Mouse (Mus musculus): ENCODE data around the gene Ylpm1. TPM values are rescaled to one million over a fixed set of nuclear protein-coding genes. Genes with fewer than 3 reads are reported as not detected.
A peak's percentile ranks its signal among the peaks of the same experiment; 100 is the strongest.

Ylpm1 gene
- polyA plus RNA-seq, 1 experiment, result 12.4 TPM

- Histone ChIP-seq H3K4me3 (ENCODE audit: insufficient read depth, low read depth, low read length) (no peak overlapping the region), H3K27me3 (replicated peaks; ENCODE audit: control insufficient read depth, insufficient read depth, low read length) (no peaks in the 10 kb centered on the region), H3K36me3 (ENCODE audit: control insufficient read depth, insufficient read depth, low read length) (no peaks in the 10 kb centered on the region; the same call in 1 of the 2 replicates), H3K27ac (ENCODE audit: insufficient read depth, low read depth, low read length) (no peak overlapping the region), H3K4me1 (ENCODE audit: control insufficient read depth, insufficient read depth, low read length) (no peaks in the 10 kb centered on the region)
- no peak for DNase-seq
- TF ChIP-seq POLR2A (IDR thresholded peaks at IDR 0.05; ENCODE audit: low read depth, low read length) (no peak), CTCF (conservative IDR thresholded peaks at IDR 0.05; ENCODE audit: insufficient read depth, insufficient read length, low read depth, low read length) (no peak)
- WGBS, result 75% methylated on average over 2 of the region's 2 CpGs
Measured at GRCm38 (mm10) chr12:85084257-85084656, 88.1 kb downstream of the Ylpm1 start.

DNA sequence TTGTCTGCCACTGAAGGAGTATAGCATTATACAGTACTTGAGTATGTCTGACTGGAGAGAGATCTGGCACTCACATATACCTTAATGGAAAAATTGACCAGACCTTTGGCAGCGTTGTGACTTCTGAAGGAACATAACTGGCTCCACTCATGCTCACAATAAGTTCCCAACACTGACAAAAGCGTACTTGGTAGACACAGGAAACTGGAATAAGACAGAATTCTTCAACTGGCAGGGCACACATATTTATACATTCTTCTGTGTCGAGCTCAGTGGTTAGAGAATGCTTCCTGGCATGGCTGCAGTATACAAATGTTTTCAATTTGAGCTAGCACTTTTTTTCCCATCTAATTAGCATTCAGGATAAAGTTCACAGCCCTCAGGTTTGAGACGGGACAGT, 88.8 kb downstream of the Ylpm1 start:
- H3K36me3 ChIP-seq (ENCODE audit: control insufficient read depth, insufficient read depth, low read length), result no peaks in the 10 kb centered on the region; the same call in 1 of the 2 replicates
- no peak for TF ChIP-seq POLR2A (IDR thresholded peaks at IDR 0.05; ENCODE audit: low read depth, low read length)
- 63% methylated on average over 4 of the region's 4 CpGs for WGBS
- H3K4me1 ChIP-seq (ENCODE audit: control insufficient read depth, insufficient read depth, low read length), result no peaks in the 10 kb centered on the region
- H3K27me3 ChIP-seq (replicated peaks; ENCODE audit: control insufficient read depth, insufficient read depth, low read length), result no peaks in the 10 kb centered on the region
- H3K27ac ChIP-seq (ENCODE audit: insufficient read depth, low read depth, low read length), result no peak overlapping the region
- no peak for DNase-seq
- H3K4me3 ChIP-seq (ENCODE audit: insufficient read depth, low read depth, low read length), result no peak overlapping the region

- TF ChIP-seq CTCF (conservative IDR thresholded peaks at IDR 0.05; ENCODE audit: insufficient read depth, insufficient read length, low read depth, low read length), result no peak
- no peak for TF ChIP-seq POLR2A (IDR thresholded peaks at IDR 0.05; ENCODE audit: low read depth, low read length)
- Histone ChIP-seq H3K27me3 (replicated peaks; ENCODE audit: control insufficient read depth, insufficient read depth, low read length) (no peaks in the 10 kb centered on the region), H3K27ac (ENCODE audit: insufficient read depth, low read depth, low read length) (no peak overlapping the region), H3K4me3 (ENCODE audit: insufficient read depth, low read depth, low read length) (no peak overlapping the region), H3K4me1 (ENCODE audit: control insufficient read depth, insufficient read depth, low read length) (no peaks in the 10 kb centered on the region), H3K36me3 (ENCODE audit: control insufficient read depth, insufficient read depth, low read length) (no peaks in the 10 kb centered on the region; the same call in 1 of the 2 replicates)
- WGBS, result 80% methylated on average over 12 of the region's 12 CpGs
- no peak for DNase-seq
Measured at GRCm38 (mm10) chr12:85087845-85088244, 91.7 kb downstream of the Ylpm1 start.

DNA sequence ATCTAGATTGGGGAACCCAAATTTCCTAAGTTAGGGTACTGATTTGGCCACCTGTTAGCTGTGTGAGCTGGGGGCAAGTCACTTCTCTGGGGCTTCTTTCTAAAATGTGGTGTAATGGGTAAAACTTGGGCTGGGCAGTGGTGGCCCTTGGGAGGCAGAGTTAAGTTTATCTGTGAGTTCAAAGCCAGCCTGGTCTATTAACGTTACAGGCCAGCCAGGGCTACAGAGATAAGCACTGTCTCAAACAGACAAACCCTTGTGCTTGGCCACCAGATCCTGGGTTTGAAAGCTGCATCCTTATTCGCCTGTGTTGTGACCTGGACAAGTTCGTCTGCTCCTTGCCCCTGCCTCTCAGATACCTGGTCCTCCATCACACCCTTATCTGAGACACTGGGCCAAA, 95.1 kb downstream of the Ylpm1 start:
- Histone ChIP-seq H3K27me3 (replicated peaks; ENCODE audit: control insufficient read depth, insufficient read depth, low read length) (no peaks in the 10 kb centered on the region), H3K4me1 (ENCODE audit: control insufficient read depth, insufficient read depth, low read length) (no peaks in the 10 kb centered on the region), H3K27ac (ENCODE audit: insufficient read depth, low read depth, low read length) (no peak overlapping the region), H3K4me3 (ENCODE audit: insufficient read depth, low read depth, low read length) (no peak overlapping the region), H3K36me3 (ENCODE audit: control insufficient read depth, insufficient read depth, low read length) (no peaks in the 10 kb centered on the region; the same call in 1 of the 2 replicates)
- no peak for DNase-seq
- TF ChIP-seq POLR2A (IDR thresholded peaks at IDR 0.05; ENCODE audit: low read depth, low read length) (no peak), CTCF (conservative IDR thresholded peaks at IDR 0.05; ENCODE audit: insufficient read depth, insufficient read length, low read depth, low read length) (no peak)
- WGBS, result 91% methylated on average over 3 of the region's 3 CpGs

DNA sequence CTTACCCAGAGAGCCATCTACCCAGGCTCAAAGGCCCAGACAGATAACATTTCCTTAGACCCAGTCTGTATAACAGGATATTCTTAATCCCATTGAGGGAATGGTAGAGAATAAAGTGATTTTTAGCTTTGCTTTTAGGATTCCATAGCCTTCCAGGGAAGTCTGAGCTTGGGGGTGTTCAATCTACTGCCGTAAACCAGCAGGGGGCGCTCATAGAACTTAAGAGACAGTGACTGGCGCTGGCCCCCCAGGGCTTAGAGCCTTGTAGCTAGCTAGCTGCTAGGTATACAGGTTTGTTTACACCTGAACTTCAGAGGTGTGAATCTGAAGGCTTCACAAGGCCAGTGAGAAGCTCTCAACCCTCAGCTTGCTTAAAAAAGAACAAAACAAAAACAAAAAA, 96.1 kb downstream of the Ylpm1 start:
- H3K36me3 ChIP-seq (ENCODE audit: control insufficient read depth, insufficient read depth, low read length), result no peaks in the 10 kb centered on the region; the same call in 1 of the 2 replicates
- H3K4me1 ChIP-seq (ENCODE audit: control insufficient read depth, insufficient read depth, low read length), result no peaks in the 10 kb centered on the region
- no peak overlapping the region for H3K27ac ChIP-seq (ENCODE audit: insufficient read depth, low read depth, low read length)
- TF ChIP-seq POLR2A (IDR thresholded peaks at IDR 0.05; ENCODE audit: low read depth, low read length) (no peak), CTCF (conservative IDR thresholded peaks at IDR 0.05; ENCODE audit: insufficient read depth, insufficient read length, low read depth, low read length) (peak; percentile 66)
- no peak overlapping the region for H3K4me3 ChIP-seq (ENCODE audit: insufficient read depth, low read depth, low read length)
- 14% methylated on average over 3 of the region's 3 CpGs for WGBS
- peak; percentile 77 for DNase-seq
- H3K27me3 ChIP-seq (replicated peaks; ENCODE audit: control insufficient read depth, insufficient read depth, low read length), result no peaks in the 10 kb centered on the region

DNA sequence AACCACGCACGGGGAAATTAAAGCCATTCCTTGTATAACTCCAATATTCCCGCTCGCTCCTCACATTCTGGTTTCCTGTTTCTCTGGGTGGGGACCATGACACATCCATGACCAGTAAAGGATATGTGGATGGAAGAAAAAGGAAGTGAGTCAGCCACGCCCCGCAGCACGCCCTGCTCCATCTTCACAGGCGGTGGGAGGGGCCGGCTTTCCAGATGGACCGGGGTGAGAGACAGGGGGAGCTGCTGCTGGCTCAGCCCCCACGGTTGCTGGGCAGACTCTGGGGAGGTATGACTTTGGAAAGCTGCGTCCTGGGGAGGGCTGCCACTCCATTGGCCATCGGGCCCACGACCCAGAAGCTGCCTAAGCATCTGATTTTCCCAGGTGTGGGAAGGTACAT, 97.9 kb downstream of the Ylpm1 start:
- Histone ChIP-seq H3K36me3 (ENCODE audit: control insufficient read depth, insufficient read depth, low read length) (no peaks in the 10 kb centered on the region), H3K4me3 (ENCODE audit: insufficient read depth, low read depth, low read length) (no peak overlapping the region), H3K4me1 (ENCODE audit: control insufficient read depth, insufficient read depth, low read length) (no peaks in the 10 kb centered on the region), H3K27ac (ENCODE audit: insufficient read depth, low read depth, low read length) (no peak overlapping the region), H3K27me3 (replicated peaks; ENCODE audit: control insufficient read depth, insufficient read depth, low read length) (no peaks in the 10 kb centered on the region)
- WGBS, result 26% methylated on average over 14 of the region's 14 CpGs
- no peak for TF ChIP-seq CTCF (conservative IDR thresholded peaks at IDR 0.05; ENCODE audit: insufficient read depth, insufficient read length, low read depth, low read length)
- peak; percentile 33 for DNase-seq

- TF ChIP-seq CTCF (conservative IDR thresholded peaks at IDR 0.05; ENCODE audit: insufficient read depth, insufficient read length, low read depth, low read length) (no peak), POLR2A (IDR thresholded peaks at IDR 0.05; ENCODE audit: low read depth, low read length) (no peak)
- no peak for DNase-seq
- Histone ChIP-seq H3K4me1 (ENCODE audit: control insufficient read depth, insufficient read depth, low read length) (no peaks in the 10 kb centered on the region), H3K36me3 (ENCODE audit: control insufficient read depth, insufficient read depth, low read length) (no peaks in the 10 kb centered on the region), H3K4me3 (ENCODE audit: insufficient read depth, low read depth, low read length) (no peak overlapping the region), H3K27ac (ENCODE audit: insufficient read depth, low read depth, low read length) (no peak overlapping the region), H3K27me3 (replicated peaks; ENCODE audit: control insufficient read depth, insufficient read depth, low read length) (no peaks in the 10 kb centered on the region)
- 62% methylated on average over 10 of the region's 10 CpGs for WGBS
Measured at GRCm38 (mm10) chr12:85094706-85095105, 98.6 kb downstream of the Ylpm1 start.

GRCm38 (mm10) chr12:85095146-85095545, 99.0 kb downstream of the Ylpm1 start:
- TF ChIP-seq POLR2A (IDR thresholded peaks at IDR 0.05; ENCODE audit: low read depth, low read length) (no peak), CTCF (conservative IDR thresholded peaks at IDR 0.05; ENCODE audit: insufficient read depth, insufficient read length, low read depth, low read length) (no peak)
- Histone ChIP-seq H3K27ac (ENCODE audit: insufficient read depth, low read depth, low read length) (no peak overlapping the region), H3K4me3 (ENCODE audit: insufficient read depth, low read depth, low read length) (no peak overlapping the region), H3K27me3 (replicated peaks; ENCODE audit: control insufficient read depth, insufficient read depth, low read length) (no peaks in the 10 kb centered on the region), H3K4me1 (ENCODE audit: control insufficient read depth, insufficient read depth, low read length) (no peaks in the 10 kb centered on the region), H3K36me3 (ENCODE audit: control insufficient read depth, insufficient read depth, low read length) (no peaks in the 10 kb centered on the region)
- 90% methylated on average over 11 of the region's 11 CpGs for WGBS
- DNase-seq, result no peak

Data from kidney, adult 2 months (tissue).